Mouse (Mus musculus) cerebellum, postnatal 14 days (tissue): Measurements from ENCODE around the gene Eya2.

Source experiments
- DNase-seq, 2 experiments: peaks; one replicate each; pipeline ENCODE4 v3.0.0; 2021; ENCODE audit warnings: mixed read lengths in 2 of 2

Eya2 gene

GRCm38 (mm10) chr2:165719382-165719781 is 124.5 kb downstream of the Eya2 start:
- DNase-seq = no peak

- no peak for DNase-seq
Observed at GRCm38 (mm10) chr2:165721941-165722340, 127.1 kb downstream of the Eya2 start.

GRCm38 (mm10) chr2:165732552-165733238 is 137.9 kb downstream of the Eya2 start:
- no peak for DNase-seq

- DNase-seq = no peak
Observed at GRCm38 (mm10) chr2:165733701-165734100, 138.9 kb downstream of the Eya2 start.

GRCm38 (mm10) chr2:165736297-165736696 is 141.5 kb downstream of the Eya2 start:
- DNase-seq = peak in 1 of 2 experiments; percentile 25

- DNase-seq = no peak
Observed at GRCm38 (mm10) chr2:165740381-165740780, 145.5 kb downstream of the Eya2 start.

GRCm38 (mm10) chr2:165740982-165741381 is 146.2 kb downstream of the Eya2 start:
- DNase-seq = no peak

- DNase-seq = no peak
Observed at GRCm38 (mm10) chr2:165741526-165742050, 146.8 kb downstream of the Eya2 start.

GRCm38 (mm10) chr2:165742210-165742786 is 147.5 kb downstream of the Eya2 start:
- DNase-seq = no peak

GRCm38 (mm10) chr2:165745306-165746098 is 150.7 kb downstream of the Eya2 start:
- DNase-seq = no peak

GRCm38 (mm10) chr2:165747975-165748374 is 153.1 kb downstream of the Eya2 start:
- DNase-seq = no peak

- no peak for DNase-seq
Observed at GRCm38 (mm10) chr2:165748426-165748825, 153.6 kb downstream of the Eya2 start.

- no peak for DNase-seq
Observed at GRCm38 (mm10) chr2:165751068-165751467, 156.2 kb downstream of the Eya2 start.

- no peak for DNase-seq
Observed at GRCm38 (mm10) chr2:165752704-165753103, 157.9 kb downstream of the Eya2 start.

- DNase-seq = peak in 1 of 2 experiments; percentile 42
Observed at GRCm38 (mm10) chr2:165757799-165758198, 163.0 kb downstream of the Eya2 start.

GRCm38 (mm10) chr2:165758534-165758933 is 163.7 kb downstream of the Eya2 start:
- no peak for DNase-seq

- DNase-seq = no peak
Observed at GRCm38 (mm10) chr2:165759421-165759985, 164.7 kb downstream of the Eya2 start.

GRCm38 (mm10) chr2:165768805-165769358 is 174.1 kb downstream of the Eya2 start:
- no peak for DNase-seq

GRCm38 (mm10) chr2:165769375-165769948 is 174.6 kb downstream of the Eya2 start:
- DNase-seq = peak; percentile 71 to 80

GRCm38 (mm10) chr2:165778927-165779326 is 184.1 kb downstream of the Eya2 start:
- DNase-seq = peak; percentile 90

GRCm38 (mm10) chr2:165782324-165782723 is 187.5 kb downstream of the Eya2 start:
- peak; percentile 92 to 96 for DNase-seq

GRCm38 (mm10) chr2:165785312-165786036 is 190.6 kb downstream of the Eya2 start:
- DNase-seq = peak; percentile 65 to 75
